Mouse (Mus musculus) ES-Bruce4 (cell line): Measurements from ENCODE around the gene Dagla.

Experiments used
- CTCF ChIP-seq: IDR thresholded peaks from one replicate; pipeline ENCODE4 v1.8.1; 2011; ENCODE audit warnings: low read depth, low read length
- POLR2A ChIP-seq: IDR thresholded peaks from one replicate; pipeline ENCODE4 v1.8.1; 2011; ENCODE audit warnings: low read length; ENCODE audit not compliant: insufficient read depth

DNA sequence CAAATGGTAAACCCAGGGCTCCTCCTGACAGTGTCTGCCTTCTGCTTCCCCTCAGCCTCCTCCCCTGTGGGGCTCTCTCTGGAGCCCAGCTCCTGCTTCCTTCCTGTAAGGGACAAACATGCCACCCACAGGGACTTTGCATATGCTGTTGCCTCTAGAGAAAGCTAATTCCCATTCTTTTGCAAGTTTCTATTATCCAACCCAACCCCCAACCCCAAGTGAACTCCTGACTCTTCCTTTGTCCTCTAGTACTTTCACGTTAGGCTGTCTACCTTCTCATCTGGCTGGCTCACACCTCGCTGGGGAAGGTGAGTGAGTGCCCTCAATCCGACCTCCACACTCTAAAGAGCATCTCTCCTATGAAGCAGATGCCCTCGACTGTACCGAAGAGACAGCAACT, 72.8 kb downstream of the Dagla start:
- TF ChIP-seq POLR2A (no peak), CTCF (no peak)
